Mouse (Mus musculus) liver, embryonic 14.5 days (tissue): ENCODE measurements at regions not wholly inside any gene's neighbourhood (a gene's known extent, or its start where the extent isn't known, plus 50 kb on each side); places are given as distances from the start of the nearest gene placed in this dataset.

Experiments used
- CTCF ChIP-seq: IDR thresholded peaks from 2 replicates; pipeline ENCODE4 v1.5.1; 2016; ENCODE audit warnings: antibody characterized with exemption, low read depth, control low read depth
- EP300 ChIP-seq: IDR thresholded peaks from 2 replicates; pipeline ENCODE4 v1.6.1; 2016; ENCODE audit warnings: antibody characterized with exemption, low read depth

DNA sequence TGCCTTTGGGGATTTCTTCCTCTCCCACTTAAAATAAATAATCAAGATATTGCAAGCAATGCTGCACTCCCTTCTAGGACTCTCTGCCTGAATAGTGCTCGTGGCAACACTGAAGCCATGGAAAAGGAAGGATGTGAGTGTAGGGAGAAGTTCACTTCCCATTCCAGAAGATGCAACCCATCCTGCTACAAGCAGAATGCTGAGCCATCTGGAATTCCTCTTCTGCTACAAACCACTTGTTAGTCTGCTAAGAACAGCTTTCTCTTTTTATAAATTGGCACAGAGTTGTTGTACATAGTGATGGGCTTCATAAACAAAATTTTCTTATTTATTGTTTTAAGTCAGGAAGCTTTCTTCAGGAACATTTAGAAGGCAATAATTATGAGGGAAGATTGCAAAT is 215.7 kb upstream of the Lmcd1 start:
- no peak for TF ChIP-seq CTCF
- TF ChIP-seq EP300 = no peak
